Mouse (Mus musculus): ENCODE data around the gene Mptx2.
"Not testable (repeated sequence)": the region's sequence is repeated elsewhere in the genome, so short reads cannot be mapped to it uniquely, and the experiment has no call there.

The Mptx2 gene

GRCm38 (mm10) chr1:173277677-173278076, at the start of gene Mptx2:
Mptx2 (minus strand) TSS chr1:173277777.
- no peak for DNase-seq (ENCODE audit: low spot score)

GRCm38 (mm10) chr1:173326552-173326951, 49.0 kb upstream of the Mptx2 start:
- DNase-seq (ENCODE audit: low spot score) = no peak

GRCm38 (mm10) chr1:173325395-173325794, 47.8 kb upstream of the Mptx2 start:
- no peak for DNase-seq (ENCODE audit: low spot score)

GRCm38 (mm10) chr1:173324961-173325360, 47.4 kb upstream of the Mptx2 start:
- DNase-seq (ENCODE audit: low spot score) = no peak

GRCm38 (mm10) chr1:173323839-173324585, 46.4 kb upstream of the Mptx2 start:
- no peak for DNase-seq (ENCODE audit: low spot score)

GRCm38 (mm10) chr1:173322249-173322627, 44.7 kb upstream of the Mptx2 start:
- DNase-seq (ENCODE audit: low spot score) = no peak

GRCm38 (mm10) chr1:173321593-173322248, 44.1 kb upstream of the Mptx2 start:
- no peak for DNase-seq (ENCODE audit: low spot score)

- no peak for DNase-seq (ENCODE audit: low spot score)
Measured at GRCm38 (mm10) chr1:173317925-173318477, 40.4 kb upstream of the Mptx2 start.

GRCm38 (mm10) chr1:173315725-173316124, 38.1 kb upstream of the Mptx2 start:
- DNase-seq (ENCODE audit: low spot score) = no peak

GRCm38 (mm10) chr1:173313535-173314050, 36.0 kb upstream of the Mptx2 start:
- DNase-seq (ENCODE audit: low spot score) = not testable (repeated sequence)

- not testable (repeated sequence) for DNase-seq (ENCODE audit: low spot score)
Measured at GRCm38 (mm10) chr1:173302795-173303194, 25.2 kb upstream of the Mptx2 start.

- DNase-seq (ENCODE audit: low spot score) = no peak
Measured at GRCm38 (mm10) chr1:173265701-173266100, 11.9 kb downstream of the Mptx2 start, which contains the start of gene Olfr418. Olfr418 (plus strand) TSS chr1:173266001.

GRCm38 (mm10) chr1:173249888-173250287, 27.7 kb downstream of the Mptx2 start:
- no peak for DNase-seq (ENCODE audit: low spot score)

- DNase-seq (ENCODE audit: low spot score) = not testable (repeated sequence)
Measured at GRCm38 (mm10) chr1:173237004-173237403, 40.6 kb downstream of the Mptx2 start.

GRCm38 (mm10) chr1:173227081-173227480, 50.5 kb downstream of the Mptx2 start, which contains the start of gene Fcer1a:
Fcer1a (minus strand) TSS chr1:173227214.
- no peak for DNase-seq (ENCODE audit: low spot score)

All from yolk sac, embryonic 10.5 days (tissue).